Mouse (Mus musculus) thymus, adult 2 months (tissue): ENCODE results near the gene H2-Ab1.
"Not testable (repeated sequence)": the region's sequence is repeated elsewhere in the genome, so short reads cannot be mapped to it uniquely, and the experiment has no call there.

Source experiments
- CTCF ChIP-seq: fragments of 200-500 bp; IDR thresholded peaks from 2 replicates; pipeline ENCODE4 v1.5.1; 2012; ENCODE audit warnings: mild to moderate bottlenecking, control low read depth, low read length, moderate library complexity, borderline replicate concordance; ENCODE audit not compliant: control insufficient read depth, poor library complexity, insufficient read depth; ENCODE audit errors: extremely low read depth
- POLR2A ChIP-seq: fragments of 200-500 bp; IDR thresholded peaks from 2 replicates; pipeline ENCODE4 v1.6.1; 2012; ENCODE audit warnings: mild to moderate bottlenecking, low read length, control low read depth, moderate library complexity; ENCODE audit not compliant: control insufficient read depth, poor library complexity, insufficient read depth; ENCODE audit errors: extremely low read depth

- TF ChIP-seq POLR2A, CTCF: not testable (repeated sequence)
Measured at GRCm38 (mm10) chr17:34310526-34310925, 53.0 kb downstream of the H2-Ab1 start.
